Mouse (Mus musculus) lung, adult 18-20 months (tissue): ENCODE measurements at regions not wholly inside any gene's neighbourhood (a gene's known extent, or its start where the extent isn't known, plus 50 kb on each side); places are given as distances from the start of the nearest gene placed in this dataset.
A peak's percentile ranks its signal among the peaks of the same experiment; 100 is the strongest.

ENCODE experiments used
- DNase-seq, 2 experiments: peaks; one replicate each; pipeline ENCODE4 v3.0.0; 2022; ENCODE audit warnings: mixed read lengths in 2 of 2

DNA sequence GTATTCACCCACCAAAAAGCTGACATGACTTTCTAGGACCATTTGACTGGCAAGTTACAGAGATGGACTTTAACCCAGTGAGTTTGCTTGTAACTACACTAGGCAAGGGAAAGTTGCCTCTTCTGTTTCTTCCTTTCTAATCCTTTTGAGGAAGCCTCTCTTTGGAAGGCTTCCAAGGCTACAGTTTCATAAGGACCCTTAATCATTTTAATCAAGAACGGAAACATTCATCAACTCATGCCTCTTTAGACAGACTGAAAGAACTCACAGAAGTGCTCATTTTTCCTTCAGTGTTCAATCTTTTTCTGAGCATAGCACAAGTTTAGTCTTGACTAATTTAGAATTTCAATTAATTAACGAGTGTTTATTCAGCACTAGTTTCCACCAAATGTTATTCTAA, 84.2 kb downstream of the Ddx1 start:
- no peak for DNase-seq

DNA sequence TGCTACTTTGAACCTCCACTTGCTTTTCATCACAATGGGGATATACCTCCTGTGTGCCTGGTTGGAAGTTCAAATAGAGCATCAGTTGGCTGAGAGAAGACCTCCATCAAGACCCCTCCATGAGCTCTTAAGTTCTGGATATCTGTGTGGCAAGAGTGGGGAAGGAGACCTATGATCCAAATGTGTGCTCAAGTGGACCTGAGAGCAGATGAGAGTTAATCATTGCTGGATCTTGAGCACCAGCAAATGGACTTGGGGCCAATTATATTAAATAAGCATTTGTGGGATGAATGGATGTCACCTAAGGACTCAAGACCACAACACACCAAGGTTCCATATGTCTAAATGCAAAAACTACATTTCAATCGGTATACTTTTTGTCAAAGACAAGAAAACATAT, 88.0 kb downstream of the Ddx1 start:
- no peak for DNase-seq

DNA sequence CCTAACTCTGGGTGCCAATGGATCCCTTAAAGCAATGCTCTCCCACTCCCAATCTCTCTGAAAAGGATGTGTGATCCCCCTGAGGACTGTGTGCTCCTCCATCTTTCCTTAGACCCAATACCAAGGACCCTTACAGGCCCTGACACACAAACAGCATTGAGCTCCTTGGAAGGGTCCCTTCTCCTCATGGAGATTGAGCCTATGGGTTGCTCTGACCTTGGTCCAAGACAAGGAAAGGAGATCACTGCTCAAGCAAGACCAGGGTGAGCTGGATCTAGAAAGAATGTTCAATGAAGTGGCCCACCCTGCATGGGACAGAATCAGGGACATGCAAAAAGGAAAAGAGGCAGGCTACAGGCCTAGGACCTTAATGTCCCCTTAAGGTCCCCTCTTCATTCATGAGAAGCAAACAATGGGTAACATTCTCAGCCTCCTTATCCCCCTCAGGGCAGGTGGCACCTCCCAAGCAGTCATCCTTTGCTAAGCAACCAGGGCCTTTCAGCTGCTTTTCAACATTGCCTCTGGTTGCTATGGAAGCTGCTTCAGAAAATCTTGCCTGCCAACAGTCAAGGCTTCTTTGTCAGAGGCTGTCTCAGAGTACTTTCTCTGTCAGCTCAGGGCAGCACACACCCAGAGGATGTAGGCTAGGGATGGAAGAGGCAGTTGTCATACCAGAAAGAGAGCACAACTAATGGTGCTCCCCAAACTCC, 89.5 kb downstream of the Ddx1 start:
- no peak for DNase-seq

- DNase-seq = no peak
Observed at GRCm38 (mm10) chr12:13157666-13158381, 91.2 kb downstream of the Ddx1 start.

GRCm38 (mm10) chr12:13157089-13157488, 91.9 kb downstream of the Ddx1 start:
- DNase-seq = no peak

GRCm38 (mm10) chr12:13150751-13151150, 98.3 kb downstream of the Ddx1 start:
- DNase-seq = peak; percentile 8 to 37

GRCm38 (mm10) chr12:13147251-13147650, 101.8 kb downstream of the Ddx1 start:
- no peak for DNase-seq

- DNase-seq = peak; percentile 39 to 56
Observed at GRCm38 (mm10) chr12:13145186-13146115, 103.6 kb downstream of the Ddx1 start.

GRCm38 (mm10) chr12:13144739-13145138, 104.3 kb downstream of the Ddx1 start:
- DNase-seq = no peak

- no peak for DNase-seq
Observed at GRCm38 (mm10) chr12:13140636-13141035, 108.4 kb downstream of the Ddx1 start.

- no peak for DNase-seq
Observed at GRCm38 (mm10) chr12:13139189-13139588, 109.8 kb downstream of the Ddx1 start.

GRCm38 (mm10) chr12:13134168-13134567, 114.8 kb downstream of the Ddx1 start:
- DNase-seq = no peak

GRCm38 (mm10) chr12:13129677-13130082, 119.3 kb downstream of the Ddx1 start:
- peak in 1 of 2 experiments; percentile 22 for DNase-seq

- DNase-seq = no peak
Observed at GRCm38 (mm10) chr12:13127407-13127806, 121.6 kb downstream of the Ddx1 start.

GRCm38 (mm10) chr12:13125054-13125453, 124.0 kb downstream of the Ddx1 start:
- DNase-seq = no peak

- DNase-seq = no peak
Observed at GRCm38 (mm10) chr12:13122282-13122681, 126.7 kb downstream of the Ddx1 start.

DNA sequence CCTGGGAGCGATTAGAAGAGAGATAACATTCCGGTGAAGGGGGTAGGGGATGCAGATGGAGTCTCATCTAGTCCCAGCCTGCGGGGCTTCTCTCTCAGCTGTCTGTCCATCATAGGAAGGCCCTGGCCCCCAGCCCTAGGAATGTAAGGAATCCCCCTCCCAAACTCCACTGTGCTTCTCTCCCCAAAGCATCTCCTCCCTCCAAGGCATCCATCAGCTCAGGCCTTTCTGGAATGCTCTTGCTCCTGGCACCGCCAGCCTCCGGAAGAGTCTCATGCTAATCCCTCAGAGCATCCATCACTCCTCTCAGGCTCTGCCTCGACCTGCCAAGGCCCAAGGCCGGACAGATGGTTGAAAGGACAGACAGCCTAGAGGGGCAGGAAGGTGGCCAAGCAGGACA, 128.4 kb downstream of the Ddx1 start:
- DNase-seq = peak in 1 of 2 experiments; percentile 30

DNA sequence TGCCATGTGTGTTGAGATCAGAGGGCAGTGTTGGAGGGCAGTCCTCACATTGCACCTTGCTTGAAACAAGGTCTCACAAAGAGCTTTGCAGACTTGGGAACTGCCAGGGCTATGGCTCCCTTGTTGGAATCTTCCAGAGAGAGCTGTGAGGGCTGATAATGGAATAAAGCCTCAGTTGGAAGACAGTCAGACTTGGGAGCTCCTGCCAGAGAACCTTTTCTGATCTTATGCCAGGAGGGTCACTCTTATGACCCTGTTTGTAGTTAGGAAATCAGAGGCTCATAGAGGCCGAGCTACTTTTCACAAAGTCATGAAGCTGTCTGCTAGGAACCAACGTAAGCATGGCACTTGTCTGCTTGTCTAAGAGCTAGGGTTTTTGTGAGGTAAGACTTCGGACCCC, 129.4 kb downstream of the Ddx1 start:
- peak in 1 of 2 experiments; percentile 24 for DNase-seq

DNA sequence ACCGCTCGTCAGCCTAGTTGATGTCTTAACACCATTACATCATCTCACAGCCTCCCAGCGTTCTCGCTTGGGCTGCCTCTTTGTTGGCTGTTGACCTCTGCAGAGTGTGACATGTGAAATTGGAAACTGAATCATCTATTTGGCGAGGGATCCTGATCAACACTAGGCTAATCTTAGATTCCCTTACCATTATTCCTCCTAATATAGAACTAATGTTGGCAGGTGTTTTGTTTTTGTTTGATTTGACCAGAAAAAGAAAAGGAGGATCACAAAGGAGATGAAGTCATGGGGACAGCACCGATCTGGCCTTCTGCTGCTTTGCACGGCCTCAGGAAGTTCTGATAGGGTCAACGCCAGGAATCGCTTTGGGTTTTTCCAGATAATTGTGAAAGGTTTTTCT, 131.0 kb downstream of the Ddx1 start:
- DNase-seq = peak in 1 of 2 experiments; percentile 26

DNA sequence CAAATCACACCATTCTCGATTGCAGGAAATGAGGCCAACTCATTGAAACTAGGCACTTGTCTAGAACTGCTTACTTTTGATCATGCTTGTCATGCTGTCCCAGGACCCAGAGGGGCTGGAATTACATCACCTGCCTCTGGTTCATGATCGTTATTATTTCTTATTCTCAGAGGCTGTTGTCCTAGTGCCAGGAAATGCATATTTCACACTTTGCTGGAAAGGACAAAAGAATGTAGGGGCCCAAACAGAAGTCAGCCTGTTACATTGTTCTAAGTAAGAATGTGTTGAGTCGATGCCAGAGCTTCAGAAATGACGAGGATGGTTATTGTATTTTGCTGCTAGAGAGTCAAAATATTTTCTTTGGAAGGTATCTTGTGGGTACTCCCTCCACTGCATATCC, 134.7 kb downstream of the Ddx1 start:
- no peak for DNase-seq

- DNase-seq = no peak
Observed at GRCm38 (mm10) chr12:13106931-13107330, 142.1 kb downstream of the Ddx1 start.

DNA sequence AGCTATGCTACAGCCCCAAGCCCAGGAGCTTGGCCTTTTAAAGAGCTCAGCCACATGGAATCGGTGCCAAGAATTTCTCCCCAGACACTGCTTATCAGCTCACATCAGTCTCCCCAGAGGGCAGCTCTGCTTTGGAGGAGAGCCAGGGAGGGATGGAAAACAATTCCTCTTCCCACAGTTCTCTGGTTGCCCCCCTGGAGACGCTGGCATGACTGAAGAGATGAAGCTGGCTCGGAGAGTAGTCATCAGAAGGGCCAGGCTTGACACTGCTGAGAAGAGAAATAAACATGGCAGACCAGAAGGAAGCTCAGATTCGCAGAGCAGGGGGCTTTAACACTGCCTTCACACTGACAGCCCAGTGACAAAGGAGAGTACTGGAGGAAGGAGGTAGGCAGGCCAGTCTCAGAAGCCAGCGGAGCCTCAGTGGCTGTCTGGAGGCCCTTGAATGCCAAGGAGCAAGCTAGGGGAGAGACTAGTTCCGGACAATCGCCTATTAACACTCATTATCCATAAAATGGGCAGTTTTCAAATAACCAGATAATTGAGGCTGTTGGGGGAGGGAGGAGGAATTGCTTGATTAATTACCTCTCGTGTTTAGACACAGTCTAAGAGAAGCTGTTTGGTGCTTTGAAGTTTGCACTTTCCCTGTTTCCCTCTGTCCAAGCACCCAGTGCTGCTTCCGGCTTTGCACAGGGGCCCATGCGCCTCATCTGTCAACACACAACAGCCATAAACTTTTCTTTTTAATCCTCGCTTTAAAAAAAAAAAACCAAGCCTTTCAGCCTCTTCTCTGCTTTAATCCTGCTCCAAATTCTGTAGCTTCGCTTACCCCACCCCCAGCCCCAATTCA, 148.3 kb downstream of the Ddx1 start:
- no peak for DNase-seq
